Mouse (Mus musculus) stomach, embryonic 14.5 days (tissue): ENCODE measurements around the gene Zfp598. TPM values are rescaled to one million over a fixed set of nuclear protein-coding genes. Genes with fewer than 3 reads are reported as not detected.

Experiments used
- ATAC-seq: fragments of 200-750 bp; cut with Nextera tagmentation; 2 replicates; pipeline ENCODE4 v1.8.0; 2017; ENCODE audit warnings: low read depth, moderate TSS enrichment; ENCODE audit not compliant: insufficient number of reproducible peaks, insufficient read depth, low FRiP score
- H3K27ac ChIP-seq: fragments of 300-500 bp; sonication (generic); 2 replicates; pipeline ENCODE4 v1.5.1; 2014; ENCODE audit warnings: mild to moderate bottlenecking, low read length, moderate library complexity, mixed read lengths
- H3K27me3 ChIP-seq: fragments of 300-500 bp; sonication (generic); 2 replicates; pipeline ENCODE4 v1.6.1; 2014; ENCODE audit warnings: low read length, control low read depth, mixed read lengths; ENCODE audit not compliant: control insufficient read depth, insufficient read depth
- H3K36me3 ChIP-seq: fragments of 300-500 bp; sonication (generic); 2 replicates; pipeline ENCODE4 v1.6.1; 2014; ENCODE audit warnings: mild to moderate bottlenecking, control low read depth, low read length, moderate library complexity, mixed read lengths; ENCODE audit not compliant: control insufficient read depth, insufficient read depth
- H3K4me1 ChIP-seq: fragments of 300-500 bp; sonication (generic); 2 replicates; pipeline ENCODE4 v1.6.1; 2014; ENCODE audit warnings: low read length, control low read depth, mixed read lengths; ENCODE audit not compliant: control insufficient read depth, insufficient read depth
- H3K4me2 ChIP-seq: fragments of 300-500 bp; sonication (generic); replicated peaks from 2 replicates; pipeline ENCODE4 v1.6.1; 2014; ENCODE audit warnings: low read depth, low read length, control low read depth
- H3K4me3 ChIP-seq: fragments of 300-500 bp; sonication (generic); 2 replicates; pipeline ENCODE4 v1.5.1; 2014; ENCODE audit warnings: low read depth, low read length, control low read depth
- H3K9ac ChIP-seq: fragments of 300-500 bp; sonication (generic); replicated peaks from 2 replicates; pipeline ENCODE4 v1.6.1; 2014; ENCODE audit warnings: low read depth, mild to moderate bottlenecking, control low read depth, low read length, moderate library complexity, mixed read lengths
- H3K9me3 ChIP-seq: fragments of 300-500 bp; sonication (generic); 2 replicates; pipeline ENCODE4 v1.6.1; 2016; ENCODE audit warnings: low read depth, low read length, control low read depth; ENCODE audit not compliant: control insufficient read depth
- WGBS: fragments of 180-500 bp; shearing (Covaris S2); extraction: QIAGEN DNeasy Blood & Tissue Kit; methylation state at CpG from one replicate; pipeline ENCODE4 v1.1.7; 2014; 5-methylcytosine and 5-hydroxymethylcytosine counted together
- polyA plus RNA-seq: library from polyadenylated mRNA; unstranded; fragments of >200 nt; fragmentation: Nextera tagmentation; extraction: Ambion mirVana; gene quantifications from 2 replicates; pipeline ENCODE4 v1.2.1, GENCODE M21; 2014

Zfp598 gene
- polyA plus RNA-seq, 1 experiment from 2014 or later, result 24.8 TPM

DNA sequence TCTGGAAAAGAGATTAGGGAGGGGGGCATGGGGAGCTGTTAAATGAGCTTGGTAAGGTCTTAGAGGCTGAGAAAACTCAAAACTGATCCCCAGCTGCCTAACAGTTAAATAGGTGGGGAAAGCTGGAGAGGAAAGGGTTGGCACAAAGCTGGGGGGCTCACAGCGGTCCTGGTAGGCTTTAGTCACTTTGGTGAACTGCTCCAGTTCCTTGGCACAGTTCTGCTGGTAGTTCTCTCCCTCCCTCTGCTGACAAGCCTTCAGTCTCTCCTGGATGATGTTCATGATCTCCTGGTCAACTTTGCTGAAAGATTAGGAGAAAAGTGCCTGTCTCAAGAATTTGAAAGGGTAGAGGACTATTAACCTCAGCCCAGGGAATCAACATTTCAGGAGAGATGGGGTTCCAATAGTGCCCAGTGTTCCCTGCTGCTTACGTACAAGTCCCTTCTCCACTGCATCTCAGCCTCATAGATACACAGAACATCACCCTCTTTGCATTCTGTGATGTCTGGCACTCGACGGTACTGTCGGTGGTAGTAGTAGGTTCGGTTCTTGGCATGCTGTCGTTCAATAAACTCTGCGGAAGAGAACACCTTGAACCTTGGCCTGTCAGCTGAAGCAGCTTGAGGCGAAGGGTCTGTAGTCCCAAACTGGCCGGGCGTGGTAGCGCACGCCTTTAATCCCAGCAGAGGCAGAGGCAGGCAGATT is 52.9 kb downstream of the Zfp598 start:
- Histone ChIP-seq H3K9ac (no peak overlapping the region), H3K4me1 (peaks cover 17% of the 10 kb centered on the region; the same call in 1 of the 2 replicates), H3K27ac (no peak overlapping the region), H3K4me2 (peak overlapping the region; percentile 84; the same call in 1 of the 2 replicates), H3K27me3 (no peaks in the 10 kb centered on the region), H3K4me3 (peak overlapping the region; percentile 78; the same call in 1 of the 2 replicates), H3K9me3 (no peaks in the 10 kb centered on the region), H3K36me3 (peaks cover 13% of the 10 kb centered on the region)
- WGBS, result 38% methylated on average over 13 of the region's 13 CpGs
- ATAC-seq, result no peak

DNA sequence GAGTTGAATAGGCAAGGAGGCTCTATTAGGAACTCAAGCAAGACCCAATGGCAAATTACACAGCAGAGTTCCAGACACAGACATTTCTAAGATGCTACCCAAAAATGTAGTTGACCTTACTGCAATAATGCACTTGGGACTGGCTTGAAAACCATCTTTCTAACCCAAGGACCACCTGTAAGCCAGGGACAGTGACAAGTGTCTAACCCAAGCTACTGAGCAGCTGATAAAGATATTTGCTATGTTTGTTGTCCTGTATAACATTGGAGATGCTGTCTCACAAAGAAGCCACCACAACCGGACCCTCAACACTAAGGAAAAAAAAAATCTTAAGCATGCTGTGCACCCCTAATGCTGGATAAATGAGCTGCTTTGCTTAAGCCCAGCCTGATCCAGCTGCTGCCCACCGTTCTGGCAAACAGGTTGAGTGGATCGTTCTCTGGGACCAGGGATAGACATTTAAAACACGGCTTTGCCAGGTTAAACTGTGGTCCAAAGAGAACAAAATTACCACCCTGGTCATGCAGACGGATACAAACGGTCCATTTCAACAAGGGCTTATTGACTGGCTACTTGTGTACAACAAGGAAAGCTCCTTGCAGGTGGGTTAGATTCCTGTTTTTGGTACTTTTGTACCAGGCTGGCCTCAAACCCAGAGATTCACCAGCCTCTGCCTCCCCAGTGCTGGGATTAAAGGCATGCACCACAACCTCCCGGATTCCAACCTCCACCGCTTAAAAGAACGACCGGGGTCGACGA is 53.8 kb downstream of the Zfp598 start:
- H3K4me1 ChIP-seq, result peaks cover 17% of the 10 kb centered on the region; the same call in 1 of the 2 replicates
- H3K9ac ChIP-seq, result peak overlapping the region; percentile 65
- H3K4me3 ChIP-seq, result peak overlapping the region; percentile 71
- H3K36me3 ChIP-seq, result peaks cover 13% of the 10 kb centered on the region
- H3K9me3 ChIP-seq, result no peaks in the 10 kb centered on the region
- WGBS, result 3% methylated on average over 12 of the region's 12 CpGs
- H3K4me2 ChIP-seq, result peak overlapping the region; percentile 47
- ATAC-seq, result no peak
- no peaks in the 10 kb centered on the region for H3K27me3 ChIP-seq
- H3K27ac ChIP-seq, result peak overlapping the region; percentile 70; the same call in 1 of the 2 replicates

GRCm38 (mm10) chr17:24723881-24724180 is 54.3 kb downstream of the Zfp598 start:
- Histone ChIP-seq H3K27ac (peak overlapping the region; percentile 70; the same call in 1 of the 2 replicates), H3K9ac (peak overlapping the region; percentile 65), H3K4me1 (peaks cover 17% of the 10 kb centered on the region; the same call in 1 of the 2 replicates), H3K4me2 (peak overlapping the region; percentile 47), H3K36me3 (peaks cover 13% of the 10 kb centered on the region), H3K4me3 (peak overlapping the region; percentile 71), H3K27me3 (no peaks in the 10 kb centered on the region), H3K9me3 (no peaks in the 10 kb centered on the region)
- ATAC-seq, result peak; percentile 3; the same call in 1 of the 2 replicates
- WGBS, result under 1% methylated on average over 15 of the region's 15 CpGs

- peaks cover 17% of the 10 kb centered on the region; the same call in 1 of the 2 replicates for H3K4me1 ChIP-seq
- peak within 1 kb of the TSS; percentile 47 for H3K4me2 ChIP-seq
- WGBS, result under 1% methylated on average over 30 of the region's 30 CpGs
- H3K4me3 ChIP-seq, result peak within 1 kb of the TSS; percentile 71
- no peaks in the 10 kb centered on the region for H3K27me3 ChIP-seq
- peak; percentile 75 for ATAC-seq
- H3K9me3 ChIP-seq, result no peaks in the 10 kb centered on the region
- peaks cover 13% of the 10 kb centered on the region for H3K36me3 ChIP-seq
- H3K27ac ChIP-seq, result peak within 1 kb of the TSS; percentile 70; the same call in 1 of the 2 replicates
- peak within 1 kb of the TSS; percentile 65 for H3K9ac ChIP-seq
These were observed 54.7 kb downstream of the Zfp598 start, which contains the start of gene Ndufb10 for GRCm38 (mm10) chr17:24724184-24724583. Gene Ndufb10 (minus strand): TSS chr17:24724478.

GRCm38 (mm10) chr17:24725637-24726390 is 56.3 kb downstream of the Zfp598 start:
- Histone ChIP-seq H3K9ac (no peak overlapping the region), H3K27ac (no peak overlapping the region), H3K27me3 (no peaks in the 10 kb centered on the region), H3K36me3 (peaks cover 13% of the 10 kb centered on the region), H3K4me2 (no peak overlapping the region), H3K9me3 (no peaks in the 10 kb centered on the region), H3K4me3 (no peak overlapping the region), H3K4me1 (peaks cover 17% of the 10 kb centered on the region; the same call in 1 of the 2 replicates)
- ATAC-seq, result no peak
- WGBS, result 63% methylated on average over 3 of the region's 3 CpGs

DNA sequence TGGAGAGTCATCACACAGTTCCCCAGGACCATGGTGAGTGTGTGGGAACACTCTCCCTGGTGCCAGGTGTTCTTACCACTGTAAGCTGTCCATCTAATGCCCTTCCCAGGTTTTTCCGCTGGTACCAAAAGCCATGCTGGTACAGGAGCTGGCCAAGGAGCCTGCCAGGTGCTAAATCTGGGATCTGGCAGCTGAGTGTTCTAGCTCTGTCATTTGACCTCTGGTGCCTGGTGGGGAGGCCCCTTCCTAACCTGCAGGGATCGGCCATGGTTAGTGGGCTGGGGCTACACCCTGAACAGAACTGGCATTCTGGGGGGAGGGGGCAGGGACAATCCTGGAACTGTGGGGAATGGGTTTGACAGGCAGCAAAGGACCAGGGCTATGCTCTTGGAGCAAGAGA is 58.1 kb downstream of the Zfp598 start, which contains the start of gene Rpl3l:
Gene Rpl3l, plus strand, starts transcription at position 203 of the 400 bp plus-strand sequence.
- Histone ChIP-seq H3K36me3 (no peaks in the 10 kb centered on the region), H3K9me3 (no peaks in the 10 kb centered on the region), H3K27me3 (no peaks in the 10 kb centered on the region), H3K4me3 (no peak within 1 kb of the TSS), H3K4me1 (peaks cover 6% of the 10 kb centered on the region; the same call in 1 of the 2 replicates), H3K4me2 (no peak within 1 kb of the TSS), H3K27ac (no peak within 1 kb of the TSS), H3K9ac (no peak within 1 kb of the TSS)
- no peak for ATAC-seq
- WGBS, result 67% methylated on average over 2 of the region's 2 CpGs

DNA sequence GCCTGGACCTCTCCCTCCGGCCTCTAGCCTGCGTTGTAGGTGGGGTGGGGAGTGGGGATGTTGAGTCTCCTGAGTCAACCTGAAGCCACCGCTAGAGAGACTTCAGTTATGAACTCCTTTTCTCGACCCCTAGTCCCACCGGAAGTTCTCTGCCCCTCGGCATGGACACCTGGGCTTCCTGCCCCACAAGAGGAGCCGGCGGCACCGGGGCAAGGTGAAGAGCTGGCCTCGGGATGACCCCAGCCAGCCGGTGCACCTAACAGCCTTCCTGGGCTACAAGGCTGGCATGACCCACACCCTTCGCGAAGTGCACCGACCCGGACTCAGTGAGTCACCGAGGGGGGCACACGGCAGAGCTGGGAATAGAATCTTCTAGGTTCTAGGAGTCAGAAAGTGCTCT is 58.7 kb downstream of the Zfp598 start:
- Histone ChIP-seq H3K4me3 (no peak overlapping the region), H3K36me3 (no peaks in the 10 kb centered on the region), H3K27ac (no peak overlapping the region), H3K9ac (no peak overlapping the region), H3K27me3 (no peaks in the 10 kb centered on the region), H3K4me2 (no peak overlapping the region), H3K9me3 (no peaks in the 10 kb centered on the region), H3K4me1 (peaks cover 2% of the 10 kb centered on the region; the same call in 1 of the 2 replicates)
- 64% methylated on average over 17 of the region's 17 CpGs for WGBS
- ATAC-seq, result no peak

DNA sequence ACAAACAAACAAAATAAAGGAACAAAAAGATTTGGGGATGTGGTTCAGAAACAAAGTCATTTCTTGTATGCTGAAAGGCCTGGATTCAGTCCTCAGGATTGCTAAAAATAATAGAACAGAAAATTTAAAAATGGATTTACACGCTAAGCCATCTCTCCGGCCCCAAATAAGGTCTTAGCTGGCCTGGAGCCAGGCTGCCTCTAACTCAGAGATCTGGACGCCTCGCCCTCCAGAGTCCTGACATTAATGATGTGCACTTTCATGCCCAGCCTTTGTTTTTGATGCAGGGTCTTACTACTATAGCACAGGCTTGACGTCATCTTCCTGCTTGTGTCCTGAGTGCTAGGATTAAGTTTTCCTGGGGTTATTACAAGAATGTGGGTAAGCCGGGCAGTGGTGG is 59.6 kb downstream of the Zfp598 start:
- H3K36me3 ChIP-seq, result no peaks in the 10 kb centered on the region
- WGBS, result 66% methylated on average over 6 of the region's 6 CpGs
- no peak overlapping the region for H3K27ac ChIP-seq
- H3K4me3 ChIP-seq, result no peak overlapping the region
- no peak for ATAC-seq
- no peak overlapping the region for H3K9ac ChIP-seq
- H3K9me3 ChIP-seq, result no peaks in the 10 kb centered on the region
- no peaks in the 10 kb centered on the region for H3K27me3 ChIP-seq
- H3K4me2 ChIP-seq, result no peak overlapping the region
- H3K4me1 ChIP-seq, result no peaks in the 10 kb centered on the region
